Mouse (Mus musculus) forelimb bud, embryonic 11.5 days (tissue): ENCODE measurements around the gene T2.
"Not testable (repeated sequence)": the region's sequence is repeated elsewhere in the genome, so short reads cannot be mapped to it uniquely, and the experiment has no call there.

Experiments used
- DNase-seq: peaks from one replicate; pipeline ENCODE4 v3.0.0-alpha.2; 2012; ENCODE audit warnings: low read depth, low spot score

The T2 gene

DNA sequence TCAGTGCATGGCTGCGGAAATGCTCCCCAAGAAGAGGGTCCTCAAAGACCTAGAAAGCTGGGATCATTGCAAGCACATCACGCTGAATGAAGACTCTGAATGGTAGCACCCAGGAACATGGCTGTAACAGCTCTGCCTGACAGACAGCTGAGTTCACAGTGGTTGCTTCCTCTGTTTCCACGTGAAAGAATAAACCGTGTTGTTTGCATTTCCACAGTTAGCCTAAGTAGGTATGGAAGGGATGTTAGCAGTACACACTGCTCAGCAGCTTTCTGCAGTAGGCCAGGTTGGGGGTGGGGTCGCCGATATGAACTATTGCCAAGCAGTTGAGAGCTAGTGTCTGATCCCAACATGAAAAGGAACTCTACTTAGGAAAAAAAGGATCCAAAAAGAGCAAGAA, at the start of gene T2:
T2 (plus strand) TSS at position 301 of the 400 bp plus-strand sequence.
- no peak for DNase-seq

- peak; percentile 88 for DNase-seq
Observed at GRCm38 (mm10) chr17:8310838-8311614, 44.8 kb upstream of the T2 start, which contains the start of gene Sft2d1. TSS of gene Sft2d1 (plus strand) at chr17:8311102.

GRCm38 (mm10) chr17:8311751-8312150, 44.0 kb upstream of the T2 start:
- no peak for DNase-seq

DNA sequence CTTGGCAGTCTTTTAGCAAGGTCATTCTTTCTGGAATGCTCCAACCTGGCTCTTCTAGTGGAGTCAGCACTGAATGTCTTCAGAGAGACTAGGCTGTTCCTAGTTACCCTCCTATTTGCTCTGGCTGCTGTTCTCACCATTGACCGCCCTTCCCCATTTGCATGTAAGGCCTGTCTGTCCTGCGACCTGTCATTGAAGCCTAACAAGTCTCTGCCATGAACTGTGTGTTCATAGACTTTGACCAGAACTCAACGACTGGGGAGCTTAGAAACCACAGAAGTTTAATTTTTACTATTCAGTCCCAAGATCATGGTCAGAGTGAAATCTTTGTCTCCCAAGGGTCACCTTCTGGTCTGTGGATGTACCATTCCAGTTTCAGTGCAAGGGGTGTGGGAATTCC, 41.8 kb upstream of the T2 start:
- DNase-seq, result no peak

- no peak for DNase-seq
Observed at GRCm38 (mm10) chr17:8316251-8316650, 39.5 kb upstream of the T2 start.

- not testable (repeated sequence) for DNase-seq
Observed at GRCm38 (mm10) chr17:8326877-8327276, 28.9 kb upstream of the T2 start.

DNA sequence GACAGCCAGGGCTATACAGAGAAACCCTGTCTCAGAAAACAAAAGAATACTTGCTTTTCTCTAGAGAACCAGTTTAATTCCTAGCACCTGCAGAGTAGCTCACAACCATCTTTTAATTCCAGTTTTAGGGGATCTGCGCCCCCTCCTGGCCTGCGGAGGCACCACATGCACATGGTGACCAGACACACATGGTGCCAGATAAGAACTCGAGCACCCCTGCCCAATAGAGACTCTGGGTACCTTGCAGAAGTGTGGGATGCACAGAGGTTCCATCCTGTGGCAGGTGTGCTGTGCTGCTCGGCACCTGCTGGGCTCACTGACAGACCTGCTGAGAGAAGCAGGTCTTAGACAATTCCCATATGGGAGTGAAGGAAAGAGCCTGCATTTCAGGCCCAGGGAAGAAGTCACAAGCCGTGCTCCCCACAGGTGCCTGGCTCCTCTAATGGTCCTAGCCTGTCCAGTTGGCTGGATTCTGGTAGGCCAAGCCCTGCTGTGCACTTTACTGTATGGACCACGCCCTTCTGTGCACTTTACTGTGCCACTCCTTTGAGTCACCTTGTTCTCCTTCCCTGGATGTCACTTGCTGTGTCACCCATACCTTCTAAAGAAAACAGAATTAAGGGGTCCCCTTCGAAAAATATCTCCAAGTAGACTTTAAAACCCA, 27.1 kb upstream of the T2 start:
- no peak for DNase-seq

DNA sequence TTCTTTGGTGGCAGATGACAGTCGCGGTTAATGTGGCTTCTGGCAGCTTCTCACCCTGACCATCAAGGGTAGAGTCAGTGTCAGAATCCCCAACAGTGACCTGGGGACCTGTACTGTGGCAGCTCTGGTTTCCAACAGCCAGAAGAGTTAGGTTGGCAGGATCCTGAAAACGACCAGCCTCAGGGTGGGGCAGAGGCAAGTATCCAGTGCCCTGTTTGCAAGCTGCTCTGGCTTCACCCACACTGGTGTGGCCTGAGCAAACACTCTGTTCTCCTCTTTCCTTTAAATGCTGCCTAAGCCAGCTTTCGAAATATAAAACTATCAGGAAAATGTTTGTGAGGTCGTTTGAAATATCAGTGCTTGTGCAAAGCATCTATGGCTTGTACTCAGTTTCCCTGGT, 25.2 kb upstream of the T2 start:
- no peak for DNase-seq

DNA sequence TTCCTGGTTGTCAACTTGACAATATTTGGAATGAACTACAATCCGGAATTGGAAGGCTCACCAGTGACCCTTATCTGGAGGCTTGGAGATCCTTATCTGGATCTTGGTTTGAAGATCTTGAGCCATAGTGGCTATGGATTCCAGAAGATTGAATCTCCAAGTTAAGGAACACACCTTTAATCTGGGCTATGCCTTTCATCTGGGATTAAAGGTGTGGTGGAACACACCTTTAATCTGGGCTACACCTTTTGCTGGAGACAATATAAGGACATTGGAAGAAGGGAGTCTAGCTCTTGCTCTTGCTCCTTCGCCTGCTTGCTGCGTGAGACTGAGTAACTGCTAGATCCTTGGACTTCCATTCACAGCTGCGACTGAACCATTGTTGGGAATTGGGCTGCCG, 18.6 kb upstream of the T2 start, which contains the start of gene Prr18:
Prr18 (plus strand) TSS at position 301 of the 400 bp plus-strand sequence.
- not testable (repeated sequence) for DNase-seq

DNA sequence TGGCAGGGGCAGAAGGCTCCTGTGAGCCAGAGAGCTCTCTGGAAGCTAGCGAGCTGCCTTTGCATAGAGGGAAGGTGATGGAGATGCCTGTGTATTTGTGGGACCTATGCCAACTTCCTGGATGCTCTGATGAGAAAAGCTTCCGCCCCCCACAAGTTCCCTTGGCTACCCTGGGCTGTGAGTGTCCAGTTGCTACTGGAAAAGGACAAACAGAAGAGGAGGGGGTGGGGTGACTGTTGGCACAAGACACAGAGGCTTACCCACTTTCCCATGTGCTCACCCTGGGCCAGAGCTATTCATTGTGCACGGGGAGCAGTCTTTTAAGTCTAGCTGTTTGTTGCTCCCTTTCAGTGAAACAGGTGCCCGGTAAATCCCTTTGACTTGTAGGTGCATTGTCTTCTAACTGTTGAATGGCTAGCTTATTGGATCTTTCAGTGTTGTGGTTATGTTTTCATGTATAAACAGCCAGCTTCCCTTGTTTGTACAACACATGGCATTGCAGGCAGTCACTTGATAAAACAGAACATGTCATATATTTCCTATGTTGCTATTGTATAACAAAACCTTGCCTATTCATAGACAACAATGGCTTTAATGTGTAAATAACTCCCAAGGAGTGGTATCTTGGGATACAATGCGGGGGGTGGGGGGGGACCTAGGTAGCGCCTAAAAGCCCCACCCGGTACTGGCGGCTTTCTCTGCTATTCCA, 16.0 kb upstream of the T2 start:
- no peak for DNase-seq

DNA sequence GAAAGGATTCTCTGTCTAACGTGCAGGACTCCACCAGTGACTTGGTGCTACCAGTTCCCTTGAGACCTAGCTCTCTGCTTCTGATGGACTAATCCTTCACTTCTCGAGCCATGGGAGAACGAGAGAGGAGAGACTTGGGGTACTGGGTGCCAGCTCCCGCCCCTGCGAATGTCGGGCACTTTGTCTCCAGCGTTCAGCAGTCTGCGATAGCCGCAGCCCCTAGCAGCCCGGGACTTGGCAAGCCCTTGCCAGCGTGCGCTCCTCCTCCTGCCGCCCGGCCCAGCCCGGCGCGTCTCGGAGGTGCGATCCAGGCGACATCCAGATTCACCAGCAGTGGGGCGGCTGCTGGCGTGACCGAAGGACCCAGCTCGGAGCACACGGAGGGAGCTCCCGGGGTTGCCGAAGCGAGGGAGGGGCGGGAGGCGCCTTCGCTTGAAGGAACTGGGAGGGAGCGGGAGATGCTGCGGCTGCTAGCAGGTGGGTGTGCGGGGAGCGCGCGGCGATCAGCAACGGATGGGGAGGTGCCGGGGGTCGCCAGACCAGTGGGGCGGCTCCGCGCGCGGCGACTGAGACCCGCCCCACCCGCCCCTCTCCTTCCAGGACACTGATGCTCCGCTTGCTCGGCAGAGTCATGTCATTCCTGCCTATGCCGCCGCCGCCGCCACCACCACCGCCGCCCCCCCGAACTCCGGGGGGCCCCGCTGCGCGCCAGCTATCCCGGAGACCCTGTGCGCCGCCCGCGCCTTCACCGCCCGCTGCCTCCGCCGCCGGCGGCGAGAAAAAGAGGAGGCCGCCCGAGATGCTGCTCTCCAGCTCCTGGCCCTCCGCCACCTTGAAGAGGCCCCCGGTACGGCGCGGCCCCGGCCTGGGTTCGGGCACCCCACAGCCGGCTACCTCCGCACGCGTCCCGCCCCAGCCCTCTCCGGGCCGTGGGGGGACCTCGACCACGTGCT, 15.1 kb upstream of the T2 start:
- no peak for DNase-seq

GRCm38 (mm10) chr17:8341360-8341963, 14.3 kb upstream of the T2 start:
- no peak for DNase-seq

DNA sequence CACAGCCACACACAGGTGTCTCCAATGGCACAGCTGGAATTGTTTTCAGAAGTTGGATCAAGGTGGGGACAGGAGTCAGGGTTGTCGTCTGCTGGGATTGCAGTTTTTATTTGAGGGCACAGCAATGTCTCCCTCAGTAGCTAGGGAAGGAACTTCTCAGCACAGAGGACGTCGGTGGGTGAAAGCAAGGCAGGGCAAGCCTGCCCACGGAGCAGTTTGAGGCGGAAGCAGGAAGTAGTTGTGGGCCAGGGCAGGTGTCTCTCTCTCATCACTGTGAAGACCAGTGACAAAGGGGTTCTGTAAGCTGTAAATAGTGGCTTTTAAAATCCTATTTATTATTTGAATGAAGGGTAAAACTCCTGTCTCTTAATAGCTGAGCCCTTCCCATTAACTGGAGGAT, 13.1 kb upstream of the T2 start:
- DNase-seq, result no peak

DNA sequence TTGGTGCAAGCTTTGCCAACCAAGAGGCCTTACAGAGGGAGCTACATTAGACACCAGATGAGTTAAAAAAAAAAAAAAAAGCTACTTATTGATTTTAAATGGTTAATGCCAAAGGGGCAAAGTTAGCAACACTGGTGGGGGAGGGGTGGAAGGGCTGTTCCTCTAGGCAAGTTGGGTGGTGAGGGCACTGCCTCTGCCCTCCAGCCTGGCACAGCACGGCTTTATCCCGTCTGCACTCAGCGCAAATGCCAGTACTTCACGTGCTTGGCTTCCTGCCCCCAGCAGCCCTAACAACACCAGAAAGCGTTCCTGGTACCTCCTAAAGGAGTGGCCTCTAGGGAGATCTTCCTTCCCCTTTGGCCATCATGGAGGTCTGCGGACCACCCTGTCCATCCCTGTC, 12.4 kb upstream of the T2 start:
- DNase-seq, result no peak

DNA sequence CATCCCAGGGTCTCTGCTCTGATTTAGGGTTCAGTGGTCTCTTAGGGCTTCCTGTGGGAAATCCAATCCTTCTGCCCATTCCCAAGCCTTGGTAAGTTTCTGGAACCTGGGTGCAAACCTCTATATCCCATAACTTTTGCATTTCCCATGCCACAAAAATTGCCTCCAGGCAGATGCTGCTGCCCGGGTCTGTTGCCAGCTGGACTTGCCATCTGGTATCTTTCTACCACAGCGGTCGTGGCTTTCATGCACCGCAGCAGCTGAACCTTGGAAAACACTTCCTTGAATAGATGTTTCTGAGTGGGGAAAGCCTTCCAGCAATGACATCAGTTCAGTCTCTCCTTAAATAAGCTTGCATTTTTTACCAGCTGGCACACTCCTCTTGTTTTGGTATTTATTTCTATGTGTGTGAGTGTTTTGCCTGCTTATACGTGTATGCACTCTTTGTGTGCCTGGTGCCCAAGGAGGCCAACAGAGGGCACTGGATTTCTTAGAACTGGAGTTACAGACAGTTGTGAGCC, 8.0 kb upstream of the T2 start:
- no peak for DNase-seq

GRCm38 (mm10) chr17:8348941-8349340, 6.9 kb upstream of the T2 start:
- no peak for DNase-seq

- no peak for DNase-seq
Observed at GRCm38 (mm10) chr17:8351088-8351487, 4.7 kb upstream of the T2 start.

DNA sequence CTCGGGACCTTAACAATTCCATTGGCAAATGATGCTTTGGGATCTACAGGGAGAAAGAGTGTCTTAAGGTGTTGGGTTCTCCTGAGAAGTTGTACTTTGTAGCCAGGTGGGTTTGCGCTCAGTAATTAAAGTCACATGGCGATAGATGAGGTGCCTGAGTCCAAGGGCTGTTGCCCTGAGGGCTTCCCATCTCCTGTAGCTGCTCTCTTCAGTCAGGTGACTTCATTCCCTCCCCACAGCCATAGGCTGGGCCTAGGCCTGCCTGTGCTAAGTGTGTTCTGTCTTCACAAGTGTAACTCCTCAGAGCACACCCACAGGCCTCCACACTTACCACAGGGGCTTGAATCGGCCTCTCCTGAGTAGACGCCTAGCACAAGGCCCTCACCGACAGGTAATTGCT, 1.7 kb downstream of the T2 start:
- no peak for DNase-seq

DNA sequence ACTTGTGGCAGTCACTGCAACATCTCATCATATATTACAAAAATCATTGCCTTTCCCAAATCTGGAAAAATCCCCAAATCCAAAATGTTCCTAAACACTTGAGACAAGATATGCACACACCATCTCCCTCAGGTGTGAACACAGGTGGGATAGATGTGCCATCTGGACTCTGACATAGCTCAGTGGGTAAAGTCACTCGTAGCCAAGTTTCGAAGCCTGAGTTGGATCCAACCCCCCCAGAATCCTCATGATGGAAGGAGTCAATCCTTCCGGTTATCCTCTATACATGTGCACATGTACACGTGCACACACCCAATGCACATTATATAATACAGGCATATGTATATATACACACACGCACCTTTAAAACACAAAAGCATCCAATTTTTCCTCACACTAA, 5.1 kb downstream of the T2 start:
- DNase-seq, result no peak

- DNase-seq, result peak; percentile 46
Observed at GRCm38 (mm10) chr17:8361281-8362103, 5.7 kb downstream of the T2 start.
